Mouse (Mus musculus) macrophage (primary cell): Measurements from ENCODE around the gene Sh3pxd2a. TPM values are rescaled to one million over a fixed set of nuclear protein-coding genes. Genes with fewer than 3 reads are reported as not detected.

Source experiments
- H3K27ac ChIP-seq: fragments of 350-480 bp; formaldehyde crosslinking; 2 replicates; pipeline ENCODE4 v1.9.0; 2021
- H3K36me3 ChIP-seq: fragments of 350-480 bp; formaldehyde crosslinking; 2 replicates; pipeline ENCODE4 v1.9.0; 2021; ENCODE audit errors: inconsistent target
- H3K4me3 ChIP-seq: fragments of 350-480 bp; formaldehyde crosslinking; 2 replicates; pipeline ENCODE4 v1.9.0; 2021; ENCODE audit errors: inconsistent target
- H3K79me2 ChIP-seq: fragments of 350-480 bp; formaldehyde crosslinking; 2 replicates; pipeline ENCODE4 v1.9.0; 2021; ENCODE audit errors: inconsistent target
- WGBS: methylation state at CpG from one replicate; pipeline ENCODE4 v1.1.7; 2026; ENCODE audit warnings: inconsistent platforms; ENCODE audit not compliant: missing documents; 5-methylcytosine and 5-hydroxymethylcytosine counted together
- polyA plus RNA-seq: library from polyadenylated mRNA; stranded (reverse); fragments of 250-400 nt; gene quantifications from 3 replicates; pipeline ENCODE4 v1.2.4, GENCODE M21; 2018; ENCODE audit warnings: inconsistent platforms

Gene Sh3pxd2a
- polyA plus RNA-seq, 1 experiment from 2014 or later, result 8.0 TPM

DNA sequence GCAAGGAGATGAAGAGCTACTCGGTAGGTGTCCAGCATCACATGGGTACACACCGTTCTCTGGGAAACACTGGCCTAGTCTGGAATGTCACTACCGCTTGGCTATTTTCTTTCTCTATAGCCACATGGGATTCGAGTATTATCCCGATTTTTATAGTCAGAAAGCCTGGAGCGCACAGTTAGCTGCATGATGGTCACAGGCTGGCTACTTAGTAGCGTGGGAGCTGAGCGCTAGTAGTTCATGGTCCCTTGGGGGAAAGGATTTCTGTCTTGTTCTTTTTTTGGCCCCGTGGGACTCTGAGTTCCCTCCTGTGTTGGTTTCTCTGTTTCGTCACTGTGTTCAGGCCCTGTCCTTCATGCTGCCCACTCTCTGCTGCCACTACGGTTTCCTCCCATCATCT lies 166.1 kb downstream of the Sh3pxd2a start:
- WGBS, result 85% methylated on average over 11 of the region's 11 CpGs
- H3K79me2 ChIP-seq, result no peaks in the 10 kb centered on the region
- H3K27ac ChIP-seq, result no peak overlapping the region
- H3K36me3 ChIP-seq, result no peaks in the 10 kb centered on the region
- H3K4me3 ChIP-seq, result no peak overlapping the region

DNA sequence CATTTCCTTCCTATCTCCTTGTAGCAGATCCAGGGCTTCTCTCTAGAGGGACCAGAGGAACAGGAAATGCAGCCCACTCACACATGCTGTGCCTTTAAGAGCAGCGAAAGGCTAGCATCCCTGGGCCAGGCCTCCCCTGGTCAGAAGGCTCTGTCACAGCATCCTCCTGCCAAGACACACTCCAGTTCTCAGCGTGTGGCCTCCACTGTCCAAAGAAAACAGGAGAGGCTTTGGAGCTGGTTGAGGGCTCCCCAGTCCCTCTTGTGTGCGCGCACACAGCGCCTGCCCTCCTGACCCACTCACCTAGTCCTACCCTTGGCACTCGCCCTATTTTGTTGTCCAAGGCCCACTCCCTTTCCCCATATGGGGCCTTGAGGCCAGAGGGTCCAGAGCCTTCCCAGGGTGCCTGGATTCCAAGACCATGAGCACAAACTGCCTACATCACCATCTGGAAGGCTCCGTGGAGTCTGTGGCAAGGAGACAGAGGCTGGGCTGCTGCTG lies 171.7 kb downstream of the Sh3pxd2a start:
- no peaks in the 10 kb centered on the region for H3K79me2 ChIP-seq
- no peaks in the 10 kb centered on the region for H3K36me3 ChIP-seq
- 97% methylated on average over 7 of the region's 7 CpGs for WGBS
- no peak overlapping the region for H3K27ac ChIP-seq
- no peak overlapping the region for H3K4me3 ChIP-seq

DNA sequence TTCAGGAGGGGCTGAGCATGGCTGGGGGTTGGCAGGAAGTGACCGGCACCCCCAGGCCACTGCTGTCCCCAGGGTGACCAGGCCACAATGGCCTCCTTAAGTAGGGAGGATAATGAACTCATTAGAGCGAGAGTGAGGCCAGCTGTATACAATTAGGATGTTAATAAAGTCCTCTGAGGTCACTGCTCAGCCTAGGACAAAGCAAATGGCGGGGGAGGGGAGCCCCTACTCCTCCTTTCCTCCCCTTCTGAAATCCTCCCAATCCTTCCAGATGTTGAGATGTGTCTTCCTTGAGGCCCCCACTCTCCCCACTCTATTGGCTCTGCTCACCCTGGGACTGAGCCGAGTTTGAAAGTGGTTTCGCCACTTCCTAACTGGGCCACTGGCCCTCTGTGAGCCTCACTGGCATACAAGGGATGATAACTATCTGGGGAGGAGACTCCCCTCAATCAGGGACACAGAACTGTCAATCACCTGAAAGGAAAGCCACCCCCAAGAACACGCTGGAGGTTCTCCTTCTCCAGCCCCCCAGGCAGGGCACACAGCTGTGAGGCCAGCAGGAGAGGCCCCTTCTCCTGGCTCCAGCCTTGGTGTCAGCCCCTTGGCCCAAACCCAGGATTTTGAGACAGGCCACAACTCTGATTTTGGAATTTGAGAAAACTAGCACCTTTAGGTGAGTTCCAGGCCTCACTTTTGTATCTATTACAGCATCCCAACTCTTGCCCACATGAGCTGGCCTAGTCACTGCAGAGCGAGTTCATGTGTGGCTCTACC lies 172.7 kb downstream of the Sh3pxd2a start:
- no peaks in the 10 kb centered on the region for H3K79me2 ChIP-seq
- no peaks in the 10 kb centered on the region for H3K36me3 ChIP-seq
- no peak overlapping the region for H3K4me3 ChIP-seq
- H3K27ac ChIP-seq, result no peak overlapping the region
- WGBS, result 78% methylated on average over 6 of the region's 7 CpGs

DNA sequence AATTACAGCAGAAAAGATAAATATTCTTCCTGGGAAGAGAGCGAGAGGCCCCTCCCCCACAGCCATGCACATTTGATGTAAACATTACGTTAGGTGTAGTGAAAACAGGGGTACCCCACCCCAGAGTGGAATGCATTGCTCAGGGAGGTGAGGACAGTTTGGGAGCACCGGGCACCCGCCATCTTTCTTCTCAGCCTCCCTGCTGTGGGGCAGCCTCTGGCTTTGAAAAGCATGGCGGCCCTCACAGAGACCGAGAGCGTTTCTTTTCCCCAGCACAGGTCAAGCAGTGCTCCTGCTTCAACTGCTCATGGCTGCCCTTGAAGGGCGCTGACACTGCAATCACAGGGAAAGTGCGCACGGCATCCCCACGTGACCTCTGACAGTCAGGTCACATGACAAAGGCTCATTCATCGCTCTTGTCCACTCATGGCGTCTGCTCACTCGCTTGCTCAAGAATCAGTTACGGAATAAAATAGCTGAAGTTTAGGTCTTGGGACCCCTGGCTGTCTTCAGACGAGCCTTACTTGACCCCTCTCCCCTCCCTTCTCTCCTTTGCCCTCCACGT lies 177.2 kb downstream of the Sh3pxd2a start:
- H3K36me3 ChIP-seq, result peaks cover 8% of the 10 kb centered on the region; the same call in 1 of the 2 replicates

GRCm38 (mm10) chr19:47285581-47285980 lies 178.6 kb downstream of the Sh3pxd2a start:
- 95% methylated on average over 6 of the region's 6 CpGs for WGBS
- Histone ChIP-seq H3K27ac (no peak overlapping the region), H3K4me3 (no peak overlapping the region), H3K79me2 (no peaks in the 10 kb centered on the region), H3K36me3 (peaks cover 8% of the 10 kb centered on the region; the same call in 1 of the 2 replicates)

More for the DNA sequence above, 177.2 kb downstream of the Sh3pxd2a start:
- Histone ChIP-seq H3K27ac (no peak overlapping the region), H3K4me3 (no peak overlapping the region), H3K79me2 (no peaks in the 10 kb centered on the region)
- 93% methylated on average over 14 of the region's 17 CpGs for WGBS

GRCm38 (mm10) chr19:47282688-47283215 lies 181.4 kb downstream of the Sh3pxd2a start:
- WGBS, result 94% methylated on average over 16 of the region's 17 CpGs
- H3K36me3 ChIP-seq, result peaks cover 8% of the 10 kb centered on the region; the same call in 1 of the 2 replicates
- no peaks in the 10 kb centered on the region for H3K79me2 ChIP-seq
- H3K27ac ChIP-seq, result no peak overlapping the region
- no peak overlapping the region for H3K4me3 ChIP-seq

DNA sequence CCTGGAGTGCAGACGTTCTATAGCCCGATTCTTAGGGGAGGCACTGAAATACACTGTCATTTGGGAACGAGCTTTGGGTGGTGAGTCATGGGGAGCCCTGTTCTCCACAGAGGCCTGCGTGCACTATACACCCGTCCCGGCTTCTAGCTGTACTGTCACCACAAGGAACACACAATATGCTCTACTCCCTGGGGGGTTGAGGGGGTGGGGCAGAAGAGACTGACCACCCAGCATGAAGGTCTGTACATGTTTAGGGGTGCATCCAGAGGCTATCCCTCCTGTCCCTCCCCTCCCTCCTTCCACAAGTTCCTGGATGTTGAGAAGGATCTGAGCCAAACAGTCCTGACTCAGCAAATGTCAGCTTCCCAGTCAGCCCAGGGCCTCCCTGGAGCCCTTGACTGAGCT lies 182.1 kb downstream of the Sh3pxd2a start:
- peaks cover 10% of the 10 kb centered on the region; the same call in 1 of the 2 replicates for H3K36me3 ChIP-seq
- H3K79me2 ChIP-seq, result no peaks in the 10 kb centered on the region
- WGBS, result 95% methylated on average over 6 of the region's 6 CpGs
- H3K4me3 ChIP-seq, result no peak overlapping the region
- H3K27ac ChIP-seq, result no peak overlapping the region

- Histone ChIP-seq H3K27ac (no peak overlapping the region), H3K79me2 (no peaks in the 10 kb centered on the region), H3K36me3 (peaks cover 10% of the 10 kb centered on the region; the same call in 1 of the 2 replicates), H3K4me3 (no peak overlapping the region)
- 98% methylated on average over 9 of the region's 9 CpGs for WGBS
Measured at GRCm38 (mm10) chr19:47280894-47281293, 183.3 kb downstream of the Sh3pxd2a start.

- H3K36me3 ChIP-seq, result peaks cover 4% of the 10 kb centered on the region; the same call in 1 of the 2 replicates
- H3K79me2 ChIP-seq, result no peaks in the 10 kb centered on the region
- WGBS, result 92% methylated on average over 15 of the region's 15 CpGs
- H3K4me3 ChIP-seq, result no peak overlapping the region
- H3K27ac ChIP-seq, result no peak overlapping the region
Measured at GRCm38 (mm10) chr19:47279788-47280532, 184.2 kb downstream of the Sh3pxd2a start.

- no peak overlapping the region for H3K27ac ChIP-seq
- H3K36me3 ChIP-seq, result peaks cover 4% of the 10 kb centered on the region; the same call in 1 of the 2 replicates
Measured at GRCm38 (mm10) chr19:47279372-47279771, 184.8 kb downstream of the Sh3pxd2a start.

GRCm38 (mm10) chr19:47276730-47277129 lies 187.5 kb downstream of the Sh3pxd2a start:
- Histone ChIP-seq H3K36me3 (peaks cover 13% of the 10 kb centered on the region; the same call in 1 of the 2 replicates), H3K79me2 (no peaks in the 10 kb centered on the region), H3K4me3 (no peak overlapping the region), H3K27ac (no peak overlapping the region)
- 98% methylated on average over 6 of the region's 6 CpGs for WGBS

More at GRCm38 (mm10) chr19:47279372-47279771, 184.8 kb downstream of the Sh3pxd2a start:
- WGBS, result 88% methylated on average over 4 of the region's 4 CpGs
- Histone ChIP-seq H3K4me3 (no peak overlapping the region), H3K79me2 (no peaks in the 10 kb centered on the region)

- Histone ChIP-seq H3K4me3 (no peak overlapping the region), H3K36me3 (peaks cover 26% of the 10 kb centered on the region), H3K79me2 (no peaks in the 10 kb centered on the region), H3K27ac (no peak overlapping the region)
- WGBS, result 91% methylated on average over 9 of the region's 9 CpGs
Measured at GRCm38 (mm10) chr19:47270520-47270919, 193.7 kb downstream of the Sh3pxd2a start.

DNA sequence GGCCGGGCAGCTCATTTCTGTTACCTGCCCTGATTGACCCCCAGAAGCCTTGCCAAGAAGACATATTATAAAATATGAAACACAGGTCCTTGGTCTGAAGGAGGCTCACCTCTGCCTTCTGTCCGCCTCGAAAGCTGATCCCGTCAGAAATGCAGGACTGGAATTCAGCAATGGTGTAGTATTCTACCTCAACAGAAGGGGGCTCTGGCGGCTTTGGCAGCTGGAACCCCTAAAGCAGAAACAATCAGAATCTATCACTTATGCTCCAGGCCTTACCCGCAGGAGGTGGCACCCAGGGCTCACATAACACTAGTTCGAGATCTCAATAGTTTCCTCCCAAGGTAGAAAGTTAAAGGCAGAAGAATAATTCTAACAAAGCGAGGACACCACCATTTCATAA lies 194.5 kb downstream of the Sh3pxd2a start:
- Histone ChIP-seq H3K4me3 (no peak overlapping the region), H3K27ac (no peak overlapping the region), H3K36me3 (peaks cover 26% of the 10 kb centered on the region), H3K79me2 (no peaks in the 10 kb centered on the region)
- WGBS, result 80% methylated on average over 8 of the region's 8 CpGs

DNA sequence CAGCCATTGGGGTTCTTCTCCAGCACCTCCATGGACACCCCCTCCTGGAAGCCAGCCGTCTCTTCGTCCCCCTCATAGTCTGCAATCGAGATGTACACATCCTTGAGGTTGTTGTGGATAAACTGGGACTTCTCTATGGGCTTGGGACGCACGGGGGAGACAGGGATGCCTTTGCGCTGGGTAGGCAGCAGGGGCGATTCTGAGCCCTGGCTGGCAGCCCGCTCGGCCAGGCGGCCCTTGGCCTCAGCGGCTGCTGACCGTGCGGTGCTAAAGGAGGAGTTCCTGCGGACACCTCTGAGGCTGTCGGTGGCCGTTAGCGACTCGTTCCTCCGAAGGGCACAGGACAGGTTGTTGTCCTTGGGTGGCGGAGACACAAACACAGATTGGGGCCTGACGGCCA lies 197.1 kb downstream of the Sh3pxd2a start:
- peaks cover 16% of the 10 kb centered on the region for H3K36me3 ChIP-seq
- H3K4me3 ChIP-seq, result no peak overlapping the region
- WGBS, result 92% methylated on average over 20 of the region's 21 CpGs
- H3K27ac ChIP-seq, result no peak overlapping the region
- H3K79me2 ChIP-seq, result no peaks in the 10 kb centered on the region
